Mouse (Mus musculus): ENCODE data around the gene Flad1. TPM values are rescaled to one million over a fixed set of nuclear protein-coding genes. Genes with fewer than 3 reads are reported as not detected.
"Not testable (repeated sequence)": the region's sequence is repeated elsewhere in the genome, so short reads cannot be mapped to it uniquely, and the experiment has no call there.

The Flad1 gene
- total RNA-seq, 2 experiments from 2014 or later = 28.8 to 33.6 TPM

GRCm38 (mm10) chr3:89429021-89429420, 17.4 kb upstream of the Flad1 start:
- not testable (repeated sequence) for DNase-seq (ENCODE audit: low spot score in 2 of 2)

GRCm38 (mm10) chr3:89425876-89426275, 14.2 kb upstream of the Flad1 start:
- DNase-seq (ENCODE audit: low spot score in 2 of 2) = no peak

GRCm38 (mm10) chr3:89425141-89425525, 13.5 kb upstream of the Flad1 start:
- no peak for DNase-seq (ENCODE audit: low spot score in 2 of 2)

GRCm38 (mm10) chr3:89424416-89425140, 12.9 kb upstream of the Flad1 start:
- DNase-seq (ENCODE audit: low spot score in 2 of 2) = no peak

GRCm38 (mm10) chr3:89422556-89423205, 11.0 kb upstream of the Flad1 start:
- DNase-seq (ENCODE audit: low spot score in 2 of 2) = no peak

GRCm38 (mm10) chr3:89421810-89422473, 10.3 kb upstream of the Flad1 start:
- peak in 1 of 2 experiments; percentile 27 for DNase-seq (ENCODE audit: low spot score in 2 of 2)

- DNase-seq (ENCODE audit: low spot score in 2 of 2) = peak; percentile 51 to 73
Observed at GRCm38 (mm10) chr3:89421002-89421774, 9.5 kb upstream of the Flad1 start.

GRCm38 (mm10) chr3:89420421-89420820, 8.8 kb upstream of the Flad1 start:
- no peak for DNase-seq (ENCODE audit: low spot score in 2 of 2)

GRCm38 (mm10) chr3:89419981-89420380, 8.3 kb upstream of the Flad1 start:
- DNase-seq (ENCODE audit: low spot score in 2 of 2) = no peak

- DNase-seq (ENCODE audit: low spot score in 2 of 2) = no peak
Observed at GRCm38 (mm10) chr3:89419571-89419970, 7.9 kb upstream of the Flad1 start.

- DNase-seq (ENCODE audit: low spot score in 2 of 2) = no peak
Observed at GRCm38 (mm10) chr3:89418861-89419250, 7.2 kb upstream of the Flad1 start.

- DNase-seq (ENCODE audit: low spot score in 2 of 2) = peak; percentile 90 to 92
Observed at GRCm38 (mm10) chr3:89418170-89418860, 6.6 kb upstream of the Flad1 start, which contains the start of the genes Cks1b and Shc1. TSS of gene Cks1b (minus strand) at chr3:89418383. TSS of gene Shc1 (plus strand) at chr3:89418443.

GRCm38 (mm10) chr3:89417840-89418169, 6.1 kb upstream of the Flad1 start:
- DNase-seq (ENCODE audit: low spot score in 2 of 2) = no peak

- DNase-seq (ENCODE audit: low spot score in 2 of 2) = no peak
Observed at GRCm38 (mm10) chr3:89417131-89417530, 5.5 kb upstream of the Flad1 start.

- no peak for DNase-seq (ENCODE audit: low spot score in 2 of 2)
Observed at GRCm38 (mm10) chr3:89416158-89416557, 4.5 kb upstream of the Flad1 start.

GRCm38 (mm10) chr3:89410864-89411263, 806 bp downstream of the Flad1 start:
- DNase-seq (ENCODE audit: low spot score in 2 of 2) = no peak

GRCm38 (mm10) chr3:89409701-89410100, 2.0 kb downstream of the Flad1 start:
- DNase-seq (ENCODE audit: low spot score in 2 of 2) = no peak

- no peak for DNase-seq (ENCODE audit: low spot score in 2 of 2)
Observed at GRCm38 (mm10) chr3:89408448-89408847, 3.2 kb downstream of the Flad1 start.

- no peak for DNase-seq (ENCODE audit: low spot score in 2 of 2)
Observed at GRCm38 (mm10) chr3:89406887-89407286, 4.8 kb downstream of the Flad1 start.

GRCm38 (mm10) chr3:89402693-89403092, 9.0 kb downstream of the Flad1 start, which contains the start of gene Lenep:
TSS of gene Lenep (minus strand) at chr3:89402793.
- no peak for DNase-seq (ENCODE audit: low spot score in 2 of 2)

- DNase-seq (ENCODE audit: low spot score in 2 of 2) = no peak
Observed at GRCm38 (mm10) chr3:89401329-89401728, 10.3 kb downstream of the Flad1 start.
